Mouse (Mus musculus) embryonic facial prominence, embryonic 15.5 days (tissue): ENCODE measurements around the gene Tmem184a. TPM values are rescaled to one million over a fixed set of nuclear protein-coding genes. Genes with fewer than 3 reads are reported as not detected.

Source experiments
- ATAC-seq: fragments of 200-750 bp; cut with Nextera tagmentation; 2 replicates; pipeline ENCODE4 v1.8.0; 2017; ENCODE audit warnings: low read depth, moderate TSS enrichment; ENCODE audit not compliant: insufficient number of reproducible peaks, low FRiP score, low TSS enrichment
- H3K27ac ChIP-seq: fragments of 300-500 bp; sonication (generic); replicated peaks from 2 replicates; pipeline ENCODE4 v1.5.1; 2015; ENCODE audit warnings: mild to moderate bottlenecking, inconsistent platforms
- H3K27me3 ChIP-seq: fragments of 300-500 bp; sonication (generic); 2 replicates; pipeline ENCODE4 v1.6.1; 2015; ENCODE audit warnings: inconsistent platforms
- H3K36me3 ChIP-seq: fragments of 300-500 bp; sonication (generic); 2 replicates; pipeline ENCODE4 v1.6.1; 2015; ENCODE audit warnings: mild to moderate bottlenecking, inconsistent platforms
- H3K4me1 ChIP-seq: fragments of 300-500 bp; sonication (generic); 2 replicates; pipeline ENCODE4 v1.6.1; 2015; ENCODE audit warnings: inconsistent platforms
- H3K4me2 ChIP-seq: fragments of 300-500 bp; sonication (generic); replicated peaks from 2 replicates; pipeline ENCODE4 v1.6.1; 2015; ENCODE audit warnings: mild to moderate bottlenecking, inconsistent platforms
- H3K4me3 ChIP-seq: fragments of 300-500 bp; sonication (generic); replicated peaks from 2 replicates; pipeline ENCODE4 v1.5.1; 2015; ENCODE audit warnings: mild to moderate bottlenecking, inconsistent platforms
- H3K9ac ChIP-seq: fragments of 300-500 bp; sonication (generic); 2 replicates; pipeline ENCODE4 v1.6.1; 2015; ENCODE audit warnings: inconsistent platforms
- H3K9me3 ChIP-seq: fragments of 300-500 bp; sonication (generic); replicated peaks from 2 replicates; pipeline ENCODE4 v1.6.1; 2016; ENCODE audit warnings: inconsistent platforms
- WGBS: fragments of 180-500 bp; shearing (Covaris S2); methylation state at CpG from one replicate; pipeline ENCODE4 v1.1.7; 2015; 5-methylcytosine and 5-hydroxymethylcytosine counted together
- polyA plus RNA-seq: library from polyadenylated mRNA; unstranded; fragments of >200 nt; fragmentation: Nextera tagmentation; extraction: Ambion mirVana; gene quantifications from 2 replicates; pipeline ENCODE4 v1.2.1, GENCODE M21; 2015

Tmem184a gene
- polyA plus RNA-seq, 1 experiment from 2014 or later = 10.7 TPM

DNA sequence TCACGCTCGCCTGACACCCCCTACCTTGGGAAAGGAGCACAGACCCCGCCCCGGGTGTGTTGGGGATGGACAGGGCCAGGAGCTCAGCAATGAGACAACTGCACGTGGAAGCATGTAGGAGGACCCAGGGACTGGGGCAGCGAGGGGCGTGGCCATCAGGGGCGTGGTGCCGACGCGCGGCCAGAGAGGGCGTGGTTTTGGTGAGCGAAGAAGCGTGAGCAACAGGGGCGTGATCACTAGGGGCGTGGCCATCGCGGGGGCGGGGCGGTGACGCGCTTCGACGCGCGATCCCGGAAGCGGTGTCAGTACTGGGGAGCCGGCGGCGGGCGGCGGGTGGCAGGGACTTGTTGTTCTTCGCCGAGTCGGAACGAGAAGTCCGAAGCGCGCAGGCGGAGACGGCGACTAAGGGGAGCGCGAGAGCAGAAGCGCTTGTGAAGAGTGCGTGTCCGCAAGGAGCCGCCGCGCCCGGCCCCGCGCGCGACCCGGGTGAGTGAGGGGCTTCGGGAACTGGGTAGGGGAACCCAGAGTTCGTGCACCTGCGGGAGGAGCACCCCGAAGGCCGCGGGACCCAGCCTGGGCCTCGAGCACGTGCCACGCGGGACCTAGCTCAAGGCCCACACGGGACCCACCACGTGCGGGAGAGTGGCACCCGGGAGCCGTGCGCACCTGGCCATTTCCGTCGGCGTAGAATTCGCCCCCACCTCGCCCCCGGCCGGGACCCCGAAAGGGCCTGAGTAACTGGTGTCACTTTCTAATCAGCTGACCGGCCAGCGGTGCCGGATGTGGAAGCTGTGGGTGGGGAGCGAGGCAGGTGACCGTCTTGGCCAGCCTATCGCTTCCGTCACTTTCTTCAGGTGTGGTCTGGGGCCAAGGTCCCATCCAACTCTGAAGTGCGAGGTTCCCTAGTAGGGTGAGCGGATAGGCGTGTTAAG, 28.2 kb downstream of the Tmem184a start, which contains the start of gene Mafk:
Gene Mafk, plus strand, starts transcription at position 287 of the 932 bp plus-strand sequence.
- H3K36me3 ChIP-seq = no peaks in the 10 kb centered on the region
- peak within 1 kb of the TSS; percentile 52; the same call in 1 of the 2 replicates for H3K27ac ChIP-seq
- H3K4me3 ChIP-seq = peak within 1 kb of the TSS; percentile 70
- ATAC-seq = peak; percentile 90
- peak within 1 kb of the TSS; percentile 98 for H3K4me2 ChIP-seq
- H3K9ac ChIP-seq = peak within 1 kb of the TSS; percentile 55
- H3K4me1 ChIP-seq = peaks cover 47% of the 10 kb centered on the region
- WGBS = under 1% methylated on average over 92 of the region's 92 CpGs
- no peaks in the 10 kb centered on the region for H3K9me3 ChIP-seq
- no peaks in the 10 kb centered on the region for H3K27me3 ChIP-seq

GRCm38 (mm10) chr5:139789466-139789865, 30.3 kb downstream of the Tmem184a start:
- no peak for ATAC-seq
- WGBS = 58% methylated on average over 4 of the region's 4 CpGs
- H3K4me3 ChIP-seq = no peak overlapping the region

DNA sequence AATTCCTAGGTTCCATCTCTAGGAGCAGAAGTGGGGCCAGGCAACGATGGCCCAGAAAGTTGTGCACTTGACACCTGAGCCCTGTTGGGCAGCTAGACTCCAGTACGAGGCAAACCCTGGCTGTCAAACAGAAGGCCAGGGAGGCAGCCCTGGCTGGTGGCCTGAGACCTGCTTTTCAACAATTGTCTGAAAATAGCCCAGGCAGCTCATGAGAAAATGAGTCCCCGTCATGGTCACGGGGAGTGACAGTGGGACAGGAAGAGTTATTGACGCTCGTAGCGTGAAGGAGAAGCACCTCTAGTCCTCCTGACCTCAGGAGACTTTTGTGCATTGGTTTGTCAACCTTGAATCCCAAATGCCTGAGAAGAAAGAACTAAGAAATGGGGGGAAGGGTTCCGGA, 38.3 kb downstream of the Tmem184a start:
- 80% methylated on average over 8 of the region's 8 CpGs for WGBS
- Histone ChIP-seq H3K4me3 (no peak overlapping the region), H3K9me3 (no peaks in the 10 kb centered on the region), H3K27ac (no peak overlapping the region), H3K4me2 (no peak overlapping the region), H3K36me3 (no peaks in the 10 kb centered on the region), H3K27me3 (no peaks in the 10 kb centered on the region), H3K4me1 (no peaks in the 10 kb centered on the region), H3K9ac (no peak overlapping the region)
- ATAC-seq = no peak

More at GRCm38 (mm10) chr5:139789466-139789865, 30.3 kb downstream of the Tmem184a start:
- Histone ChIP-seq H3K4me2 (no peak overlapping the region), H3K27ac (no peak overlapping the region), H3K36me3 (no peaks in the 10 kb centered on the region), H3K9me3 (no peaks in the 10 kb centered on the region), H3K4me1 (peaks cover 32% of the 10 kb centered on the region), H3K9ac (no peak overlapping the region), H3K27me3 (no peaks in the 10 kb centered on the region)

- no peak for ATAC-seq
- Histone ChIP-seq H3K9me3 (no peaks in the 10 kb centered on the region), H3K4me1 (peaks cover 17% of the 10 kb centered on the region), H3K27me3 (no peaks in the 10 kb centered on the region), H3K27ac (no peak overlapping the region), H3K4me2 (no peak overlapping the region), H3K9ac (no peak overlapping the region), H3K4me3 (no peak overlapping the region), H3K36me3 (peaks cover 20% of the 10 kb centered on the region)
- WGBS = 67% methylated on average over 5 of the region's 5 CpGs
These were observed 42.8 kb downstream of the Tmem184a start for GRCm38 (mm10) chr5:139776966-139777365.

DNA sequence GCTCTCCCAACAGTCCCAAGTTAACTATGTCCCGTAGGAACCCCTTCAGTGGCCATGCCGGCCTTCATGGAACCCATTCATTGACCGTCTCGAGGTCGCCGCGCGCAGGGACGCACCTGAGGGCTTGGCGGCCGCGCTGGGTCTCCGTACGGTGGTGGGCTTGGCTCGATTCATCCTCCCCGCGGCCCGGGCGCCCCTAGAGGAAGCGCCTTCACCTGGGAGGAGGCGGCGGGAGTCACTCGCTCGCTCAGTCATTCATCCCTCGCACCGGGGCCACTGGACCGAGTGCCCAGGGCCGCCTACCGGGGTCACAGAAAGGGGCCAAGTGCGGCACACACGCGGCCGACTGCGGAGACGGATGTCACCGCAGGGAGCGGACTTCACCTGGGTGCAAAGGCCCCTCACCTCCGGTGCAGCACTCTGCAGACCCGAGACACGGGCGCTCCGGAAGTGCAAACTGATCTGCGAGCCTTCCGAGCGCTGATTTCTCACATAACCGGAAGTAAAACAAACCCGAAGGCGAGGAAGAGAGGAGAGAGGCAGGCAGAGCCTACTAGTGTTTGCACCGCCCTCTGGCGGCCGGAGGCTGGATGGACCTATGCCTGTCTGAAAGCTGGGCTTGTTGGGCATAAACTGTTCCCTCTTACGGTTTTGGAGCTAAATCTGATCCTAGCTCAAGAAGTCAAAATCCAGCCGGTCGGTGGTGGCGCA, 44.3 kb downstream of the Tmem184a start, which contains the start of gene Ints1:
Gene Ints1, minus strand, starts transcription at position 459 of the 711 bp plus-strand sequence.
- Histone ChIP-seq H3K27ac (no peak within 1 kb of the TSS), H3K4me2 (peak within 1 kb of the TSS; percentile 80), H3K4me3 (peak within 1 kb of the TSS; percentile 99), H3K27me3 (no peaks in the 10 kb centered on the region), H3K36me3 (peaks cover 36% of the 10 kb centered on the region), H3K9ac (peak within 1 kb of the TSS; percentile 85), H3K4me1 (peaks cover 17% of the 10 kb centered on the region), H3K9me3 (no peaks in the 10 kb centered on the region)
- WGBS = under 1% methylated on average over 55 of the region's 55 CpGs
- peak; percentile 86 for ATAC-seq

- no peak overlapping the region for H3K4me2 ChIP-seq
- no peaks in the 10 kb centered on the region for H3K4me1 ChIP-seq
- H3K36me3 ChIP-seq = peaks cover 99% of the 10 kb centered on the region
- H3K9ac ChIP-seq = no peak overlapping the region
- WGBS = 83% methylated on average over 8 of the region's 8 CpGs
- H3K9me3 ChIP-seq = no peaks in the 10 kb centered on the region
- no peaks in the 10 kb centered on the region for H3K27me3 ChIP-seq
- H3K27ac ChIP-seq = no peak overlapping the region
- ATAC-seq = no peak
- no peak overlapping the region for H3K4me3 ChIP-seq
These were observed 51.5 kb downstream of the Tmem184a start for GRCm38 (mm10) chr5:139768216-139768615.

DNA sequence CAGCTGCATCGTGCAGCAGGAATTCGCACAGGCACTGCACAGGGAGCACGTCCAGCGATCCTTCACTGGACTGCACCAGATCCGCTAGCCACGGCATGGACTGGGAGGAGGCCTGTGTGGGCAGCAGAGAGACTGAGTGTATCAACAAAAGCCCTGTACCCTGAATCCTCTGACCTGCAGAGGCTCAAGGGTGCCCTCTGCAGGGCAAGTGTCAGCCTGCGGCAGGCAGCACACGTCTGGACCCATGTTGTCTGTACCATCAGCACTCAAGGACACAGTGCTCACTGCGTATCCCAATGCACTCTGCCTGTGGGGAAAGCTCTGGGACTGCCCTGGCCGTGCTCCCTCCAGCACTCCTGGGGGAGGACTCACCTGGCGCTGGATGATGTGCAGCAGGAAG, 55.4 kb downstream of the Tmem184a start:
- ATAC-seq = no peak
- WGBS = 73% methylated on average over 11 of the region's 11 CpGs

GRCm38 (mm10) chr5:139758096-139758495, 61.6 kb downstream of the Tmem184a start:
- Histone ChIP-seq H3K27me3 (no peaks in the 10 kb centered on the region), H3K27ac (no peak overlapping the region), H3K4me1 (no peaks in the 10 kb centered on the region), H3K9ac (no peak overlapping the region), H3K4me3 (no peak overlapping the region), H3K36me3 (peaks cover 95% of the 10 kb centered on the region), H3K9me3 (no peaks in the 10 kb centered on the region), H3K4me2 (no peak overlapping the region)
- no peak for ATAC-seq
- 82% methylated on average over 16 of the region's 16 CpGs for WGBS

More for the DNA sequence above, 55.4 kb downstream of the Tmem184a start:
- no peaks in the 10 kb centered on the region for H3K9me3 ChIP-seq
- peaks cover 99% of the 10 kb centered on the region for H3K36me3 ChIP-seq
- H3K4me1 ChIP-seq = no peaks in the 10 kb centered on the region
- no peak overlapping the region for H3K4me3 ChIP-seq
- H3K4me2 ChIP-seq = no peak overlapping the region
- H3K9ac ChIP-seq = no peak overlapping the region
- no peak overlapping the region for H3K27ac ChIP-seq
- no peaks in the 10 kb centered on the region for H3K27me3 ChIP-seq

DNA sequence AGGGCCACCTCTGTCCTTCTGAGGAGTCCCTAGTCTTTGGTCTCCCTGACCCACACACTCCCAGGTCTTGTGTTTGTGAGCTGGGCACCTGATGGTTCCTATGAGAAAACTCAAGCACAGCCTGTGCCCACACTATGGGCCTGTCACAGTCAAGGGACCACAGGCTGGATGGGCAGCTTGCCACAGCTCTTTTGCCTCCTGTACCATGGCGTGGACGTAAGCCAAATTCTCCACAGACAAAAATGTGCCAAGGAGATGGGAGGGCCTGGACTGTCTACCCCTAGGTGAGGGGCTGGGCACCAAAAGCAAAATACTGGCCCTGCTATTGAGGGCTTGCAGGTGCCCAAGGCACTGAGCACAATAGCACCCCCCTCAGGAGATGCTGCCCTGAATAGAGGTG, 63.1 kb downstream of the Tmem184a start:
- no peak overlapping the region for H3K4me2 ChIP-seq
- no peak overlapping the region for H3K4me3 ChIP-seq
- 93% methylated on average over 2 of the region's 2 CpGs for WGBS
- no peak for ATAC-seq
- H3K27me3 ChIP-seq = no peaks in the 10 kb centered on the region
- no peaks in the 10 kb centered on the region for H3K9me3 ChIP-seq
- H3K27ac ChIP-seq = no peak overlapping the region
- H3K36me3 ChIP-seq = peaks cover 95% of the 10 kb centered on the region
- H3K4me1 ChIP-seq = no peaks in the 10 kb centered on the region
- no peak overlapping the region for H3K9ac ChIP-seq

GRCm38 (mm10) chr5:139756135-139756534, 63.6 kb downstream of the Tmem184a start:
- H3K4me2 ChIP-seq = no peak overlapping the region
- H3K27ac ChIP-seq = no peak overlapping the region
- no peaks in the 10 kb centered on the region for H3K9me3 ChIP-seq
- H3K9ac ChIP-seq = no peak overlapping the region
- 89% methylated on average over 11 of the region's 12 CpGs for WGBS
- no peak for ATAC-seq
- H3K4me3 ChIP-seq = no peak overlapping the region
- no peaks in the 10 kb centered on the region for H3K27me3 ChIP-seq
- peaks cover 95% of the 10 kb centered on the region for H3K36me3 ChIP-seq
- no peaks in the 10 kb centered on the region for H3K4me1 ChIP-seq

GRCm38 (mm10) chr5:139754753-139755152, 65.0 kb downstream of the Tmem184a start:
- 29% methylated on average over 12 of the region's 12 CpGs for WGBS
- H3K27ac ChIP-seq = no peak overlapping the region
- no peak overlapping the region for H3K4me2 ChIP-seq
- H3K9me3 ChIP-seq = no peaks in the 10 kb centered on the region
- H3K9ac ChIP-seq = no peak overlapping the region
- H3K27me3 ChIP-seq = no peaks in the 10 kb centered on the region
- no peak overlapping the region for H3K4me3 ChIP-seq
- no peak for ATAC-seq
- peaks cover 94% of the 10 kb centered on the region for H3K36me3 ChIP-seq
- no peaks in the 10 kb centered on the region for H3K4me1 ChIP-seq
